Mouse (Mus musculus) liver, embryonic 11.5 days (tissue): ENCODE data around the gene March10. TPM values are rescaled to one million over a fixed set of nuclear protein-coding genes. Genes with fewer than 3 reads are reported as not detected.
A peak's percentile ranks its signal among the peaks of the same experiment; 100 is the strongest.

Source experiments
- ATAC-seq: fragments of 200-750 bp; cut with Nextera tagmentation; replicated peaks from 2 replicates; pipeline ENCODE4 v1.8.0; 2017; ENCODE audit warnings: moderate number of reproducible peaks, mild to moderate bottlenecking, moderate TSS enrichment, moderate library complexity; ENCODE audit not compliant: low FRiP score
- DNase-seq: peaks from one replicate; pipeline ENCODE4 v3.0.0-alpha.2; 2017; ENCODE audit warnings: low spot score
- H3K27ac ChIP-seq: fragments of 300-500 bp; sonication (generic); 2 replicates; pipeline ENCODE4 v1.5.1; 2014; ENCODE audit warnings: mild to moderate bottlenecking, low read depth, low read length, control low read depth
- H3K27me3 ChIP-seq: fragments of 300-500 bp; sonication (generic); replicated peaks from 2 replicates; pipeline ENCODE4 v1.6.1; 2014; ENCODE audit warnings: low read length, mixed read lengths; ENCODE audit not compliant: control insufficient read depth, insufficient read depth
- H3K36me3 ChIP-seq: fragments of 300-500 bp; sonication (generic); 2 replicates; pipeline ENCODE4 v1.6.1; 2014; ENCODE audit warnings: mild to moderate bottlenecking, low read length, moderate library complexity, mixed read lengths; ENCODE audit not compliant: control insufficient read depth, insufficient read depth
- H3K4me1 ChIP-seq: fragments of 300-500 bp; sonication (generic); replicated peaks from 2 replicates; pipeline ENCODE4 v1.6.1; 2014; ENCODE audit warnings: low read length, mixed read lengths; ENCODE audit not compliant: control insufficient read depth, insufficient read depth
- H3K4me2 ChIP-seq: fragments of 300-500 bp; sonication (generic); 2 replicates; pipeline ENCODE4 v1.6.1; 2014; ENCODE audit warnings: mild to moderate bottlenecking, control low read depth, moderate library complexity
- H3K4me3 ChIP-seq: fragments of 300-500 bp; sonication (generic); 2 replicates; pipeline ENCODE4 v1.5.1; 2014; ENCODE audit warnings: low read depth, low read length, control low read depth
- H3K9ac ChIP-seq: fragments of 300-500 bp; sonication (generic); 2 replicates; pipeline ENCODE4 v1.6.1; 2014; ENCODE audit warnings: low read depth, low read length, control low read depth
- H3K9me3 ChIP-seq: fragments of 300-500 bp; sonication (generic); 2 replicates; pipeline ENCODE4 v1.6.1; 2016; ENCODE audit warnings: low read length, inconsistent platforms, mixed read lengths; ENCODE audit not compliant: control insufficient read depth
- WGBS: fragments of 180-500 bp; shearing (Covaris S2); extraction: QIAGEN DNeasy Blood & Tissue Kit; methylation state at CpG from one replicate; pipeline ENCODE4 v1.1.7; 2014; 5-methylcytosine and 5-hydroxymethylcytosine counted together
- polyA plus RNA-seq: library from polyadenylated mRNA; unstranded; fragments of >200 nt; fragmentation: Nextera tagmentation; extraction: Ambion mirVana; gene quantifications from 2 replicates; pipeline ENCODE4 v1.2.1, GENCODE M21; 2014

Gene March10
- polyA plus RNA-seq, 1 experiment from 2014 or later, result not detected

DNA sequence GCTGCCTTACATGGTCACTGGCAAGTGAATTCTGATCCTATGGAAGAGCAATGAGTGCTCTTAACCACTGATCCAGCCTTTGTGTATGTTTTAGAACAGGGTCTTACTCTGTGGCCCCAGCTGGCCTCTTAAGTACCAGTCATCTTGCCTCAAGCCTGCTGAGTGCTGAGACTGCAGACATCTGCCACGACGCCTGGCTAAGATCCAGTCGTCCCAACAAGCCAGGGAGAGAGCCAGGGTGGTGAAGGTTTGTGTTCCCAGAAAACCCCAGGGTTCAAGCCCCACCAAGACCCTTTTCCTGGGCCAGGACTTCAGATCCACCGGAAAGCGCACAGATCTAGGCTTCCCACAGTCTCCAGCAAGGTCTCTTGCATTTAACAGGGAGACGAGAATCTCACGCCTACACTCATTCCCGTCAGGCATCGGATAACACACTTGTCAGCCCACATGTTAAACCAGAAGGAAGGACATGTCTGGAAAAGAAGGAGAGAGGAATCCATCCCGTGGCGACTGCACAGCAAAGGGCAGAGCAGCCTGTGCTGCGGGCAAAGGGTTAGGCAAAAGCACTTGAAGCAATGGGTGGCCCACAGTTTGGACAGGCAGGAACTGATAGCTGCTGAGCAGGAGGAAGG lies 144.1 kb downstream of the March10 start:
- WGBS, result 63% methylated on average over 12 of the region's 12 CpGs
- DNase-seq, result no peak
- H3K9ac ChIP-seq, result no peak overlapping the region
- H3K36me3 ChIP-seq, result no peaks in the 10 kb centered on the region
- no peaks in the 10 kb centered on the region for H3K9me3 ChIP-seq
- H3K4me2 ChIP-seq, result no peak overlapping the region
- H3K27me3 ChIP-seq, result no peaks in the 10 kb centered on the region
- no peak for ATAC-seq
- H3K4me1 ChIP-seq, result peaks cover 19% of the 10 kb centered on the region
- no peak overlapping the region for H3K4me3 ChIP-seq
- no peak overlapping the region for H3K27ac ChIP-seq

- Histone ChIP-seq H3K4me2 (peak overlapping the region; percentile 21), H3K27ac (no peak overlapping the region), H3K4me3 (no peak overlapping the region), H3K9ac (no peak overlapping the region), H3K36me3 (no peaks in the 10 kb centered on the region), H3K9me3 (no peaks in the 10 kb centered on the region), H3K4me1 (peaks cover 19% of the 10 kb centered on the region), H3K27me3 (no peaks in the 10 kb centered on the region)
- DNase-seq (no peak), ATAC-seq (no peak)
- WGBS, result 50% methylated on average over 24 of the region's 24 CpGs
Observed at GRCm38 (mm10) chr11:105311291-105311975, 145.1 kb downstream of the March10 start.

Other genes with a start within 250 kb of the March10 start
- gene Mrc2, start 164.1 kb downstream of the March10 start, polyA plus RNA-seq, result 3.3 and 4.8 TPM in 2 replicates
- 6.3 and 6.9 TPM in 2 replicates for gene Tanc2, start 133.3 kb upstream of the March10 start, polyA plus RNA-seq